Mouse (Mus musculus): Measurements from ENCODE around the gene Thrsp.
"Not testable (repeated sequence)": the region's sequence is repeated elsewhere in the genome, so short reads cannot be mapped to it uniquely, and the experiment has no call there.

DNA sequence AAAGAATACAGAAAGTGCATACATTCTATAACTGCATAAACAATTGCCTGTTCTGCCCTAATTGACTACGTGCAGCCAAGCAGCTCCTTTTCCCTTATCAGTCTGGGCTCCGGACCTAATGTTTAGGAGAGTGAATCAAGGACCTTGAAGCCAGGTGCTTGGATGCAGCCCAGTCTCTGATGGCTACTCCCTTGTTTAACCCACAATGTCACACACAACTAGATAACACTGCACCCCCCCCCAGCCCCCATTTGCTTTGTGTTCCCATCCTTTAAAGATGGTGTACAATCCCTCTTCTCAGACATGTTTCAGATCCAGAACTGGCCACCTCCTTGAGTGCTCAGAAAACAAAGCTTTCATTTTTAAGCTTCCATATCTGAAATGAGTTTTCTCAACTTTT, 33.5 kb upstream of the Thrsp start, which contains the start of gene Kctd14:
- not testable (repeated sequence) for TF ChIP-seq TAL1, GATA1 (IDR thresholded peaks at IDR 0.05; ENCODE audit: low read length)

Data from erythroblast, embryonic 14.5 days (primary cell).